Mouse (Mus musculus) lung, adult 2 months (tissue): ENCODE measurements around the gene Mto1. TPM values are rescaled to one million over a fixed set of nuclear protein-coding genes. Genes with fewer than 3 reads are reported as not detected.
A peak's percentile ranks its signal among the peaks of the same experiment; 100 is the strongest.
"Not testable (repeated sequence)": the region's sequence is repeated elsewhere in the genome, so short reads cannot be mapped to it uniquely, and the experiment has no call there.

ENCODE experiments used
- DNase-seq: peaks from one replicate; pipeline ENCODE4 v3.0.0; 2022
- H3K4me1 ChIP-seq: fragments of 200-500 bp; 2 replicates; pipeline ENCODE4 v1.6.1; 2011; ENCODE audit warnings: low read length; ENCODE audit not compliant: control insufficient read depth, insufficient read depth
- H3K4me3 ChIP-seq: fragments of 200-500 bp; replicated peaks from 2 replicates; pipeline ENCODE3; 2011; ENCODE audit warnings: low read depth, mild to moderate bottlenecking, control low read depth, low read length; ENCODE audit errors: extremely low read depth
- CTCF ChIP-seq: fragments of 200-500 bp; IDR thresholded peaks from 2 replicates; pipeline ENCODE4 v1.5.1; 2011; ENCODE audit warnings: mild to moderate bottlenecking, low read length, control low read depth; ENCODE audit not compliant: insufficient read depth
- POLR2A ChIP-seq: fragments of 200-500 bp; IDR thresholded peaks from 2 replicates; pipeline ENCODE4 v1.6.1; 2011; ENCODE audit warnings: low read depth, mild to moderate bottlenecking, control low read depth, low read length, borderline replicate concordance; ENCODE audit errors: extremely low read depth
- WGBS: fragments of 180-500 bp; shearing (Covaris S2); methylation state at CpG from one replicate; pipeline ENCODE4 v1.1.7; 2018; 5-methylcytosine and 5-hydroxymethylcytosine counted together
- polyA plus RNA-seq: library from polyadenylated mRNA; depleted of rRNA; stranded (reverse); fragments of >200 nt; gene quantifications from 2 replicates; pipeline ENCODE4 v1.2.3, GENCODE M21; 2012; rRNA removed

Gene Mto1
- polyA plus RNA-seq, 1 experiment, result 10.3 TPM

DNA sequence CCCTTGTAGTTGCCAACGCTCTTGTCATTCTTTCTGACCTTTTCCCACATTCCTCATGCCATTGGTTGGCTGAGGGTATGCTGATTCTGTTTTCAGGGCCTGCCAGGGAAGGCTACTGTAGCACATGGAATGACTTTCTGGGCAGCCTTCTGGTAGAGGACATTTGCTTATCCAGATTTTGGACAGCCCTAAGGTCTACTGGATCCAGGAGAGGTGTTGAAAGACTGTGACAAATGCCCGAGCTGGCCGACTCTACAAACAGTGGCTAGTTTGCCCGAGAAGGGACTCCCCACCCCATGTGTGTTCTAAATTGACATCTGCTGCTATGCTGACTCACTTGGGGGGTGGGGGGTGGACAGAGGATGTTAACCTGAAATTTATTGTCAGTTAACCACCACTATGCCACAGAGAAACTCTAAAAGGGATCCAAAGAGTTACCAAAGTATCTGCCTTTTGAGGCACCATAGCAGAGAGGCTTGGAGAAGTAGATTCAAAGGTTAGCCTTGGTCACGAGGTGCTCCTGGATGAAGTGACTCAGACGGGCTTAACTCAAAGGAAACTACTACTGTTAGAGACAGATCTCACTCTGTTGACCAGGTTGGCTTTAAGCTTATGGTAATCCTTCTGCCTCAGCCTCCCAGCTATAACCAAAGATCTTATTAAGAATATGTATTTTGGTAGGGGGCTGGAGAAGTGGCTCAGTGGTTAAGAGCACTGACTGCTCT lies 65.9 kb downstream of the Mto1 start:
- no peak for DNase-seq
- Histone ChIP-seq H3K4me1 (no peaks in the 10 kb centered on the region), H3K4me3 (no peak overlapping the region)
- TF ChIP-seq POLR2A (no peak), CTCF (no peak)
- 54% methylated on average over 6 of the region's 6 CpGs for WGBS

DNA sequence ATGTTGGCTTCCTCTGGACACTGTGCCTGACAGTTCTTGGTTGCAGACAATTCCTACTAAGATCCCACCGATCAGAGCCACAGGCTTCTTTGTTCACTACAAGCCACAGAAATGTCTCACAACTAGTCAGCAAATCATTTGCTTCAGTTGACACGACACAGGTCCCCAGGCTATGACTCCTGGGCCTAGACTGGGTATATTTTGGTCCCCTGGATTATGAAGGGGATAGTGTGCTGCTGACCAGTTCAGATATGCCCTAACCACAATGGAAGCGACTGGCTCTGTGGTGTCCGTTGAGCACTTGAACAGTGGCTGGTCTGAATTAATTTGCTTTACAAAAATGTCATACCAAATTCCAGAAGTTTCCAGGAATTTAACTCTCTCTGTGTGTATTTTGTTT lies 66.7 kb downstream of the Mto1 start:
- 79% methylated on average over 4 of the region's 4 CpGs for WGBS
- no peak overlapping the region for H3K4me3 ChIP-seq
- no peak for DNase-seq
- no peaks in the 10 kb centered on the region for H3K4me1 ChIP-seq
- no peak for TF ChIP-seq CTCF
- no peak for TF ChIP-seq POLR2A

DNA sequence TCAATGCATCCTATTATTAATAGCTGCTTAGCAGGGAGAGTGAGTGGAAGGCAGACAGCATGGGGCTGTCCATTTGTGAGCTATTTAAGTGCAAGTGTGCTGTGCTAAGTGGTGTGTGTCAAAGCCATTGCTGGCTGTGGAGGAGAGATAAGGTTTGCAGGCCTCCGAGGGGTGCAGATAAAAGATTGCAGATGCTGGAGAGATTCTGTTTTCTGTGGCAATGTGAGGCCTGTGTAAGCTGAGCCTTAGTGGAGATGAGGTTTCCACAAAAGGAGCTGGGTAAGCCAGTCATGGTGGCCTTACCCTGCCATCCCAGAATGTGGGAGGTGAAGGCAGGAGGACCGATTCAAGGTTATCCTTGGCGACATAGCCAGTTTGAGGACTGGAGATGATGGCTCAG lies 68.1 kb downstream of the Mto1 start:
- DNase-seq, result no peak
- H3K4me1 ChIP-seq, result peaks cover 7% of the 10 kb centered on the region; the same call in 1 of the 2 replicates
- TF ChIP-seq POLR2A (no peak), CTCF (no peak)
- H3K4me3 ChIP-seq, result no peak overlapping the region
- WGBS, result 73% methylated on average over 3 of the region's 3 CpGs

DNA sequence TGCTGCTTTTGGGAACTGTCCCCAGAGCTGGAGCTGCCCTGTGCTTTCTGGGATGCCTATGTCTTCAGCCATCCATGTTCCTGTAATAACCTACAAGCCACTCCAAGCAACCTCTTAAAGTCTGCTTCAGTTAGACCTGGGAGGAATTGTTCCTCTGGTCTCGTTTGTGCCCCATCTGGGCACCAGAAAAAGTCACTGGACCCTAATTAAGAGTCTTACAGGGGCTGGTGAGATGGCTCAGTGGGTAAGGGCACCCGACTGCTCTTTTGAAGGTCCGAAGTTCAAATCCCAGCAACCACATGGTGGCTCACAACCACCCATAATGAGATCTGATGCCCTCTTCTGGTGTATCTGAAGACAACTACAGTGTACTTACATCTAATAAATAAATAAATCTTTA lies 69.2 kb downstream of the Mto1 start:
- not testable (repeated sequence) for H3K4me1 ChIP-seq, H3K4me3 ChIP-seq, DNase-seq
- 81% methylated on average over 3 of the region's 3 CpGs for WGBS

DNA sequence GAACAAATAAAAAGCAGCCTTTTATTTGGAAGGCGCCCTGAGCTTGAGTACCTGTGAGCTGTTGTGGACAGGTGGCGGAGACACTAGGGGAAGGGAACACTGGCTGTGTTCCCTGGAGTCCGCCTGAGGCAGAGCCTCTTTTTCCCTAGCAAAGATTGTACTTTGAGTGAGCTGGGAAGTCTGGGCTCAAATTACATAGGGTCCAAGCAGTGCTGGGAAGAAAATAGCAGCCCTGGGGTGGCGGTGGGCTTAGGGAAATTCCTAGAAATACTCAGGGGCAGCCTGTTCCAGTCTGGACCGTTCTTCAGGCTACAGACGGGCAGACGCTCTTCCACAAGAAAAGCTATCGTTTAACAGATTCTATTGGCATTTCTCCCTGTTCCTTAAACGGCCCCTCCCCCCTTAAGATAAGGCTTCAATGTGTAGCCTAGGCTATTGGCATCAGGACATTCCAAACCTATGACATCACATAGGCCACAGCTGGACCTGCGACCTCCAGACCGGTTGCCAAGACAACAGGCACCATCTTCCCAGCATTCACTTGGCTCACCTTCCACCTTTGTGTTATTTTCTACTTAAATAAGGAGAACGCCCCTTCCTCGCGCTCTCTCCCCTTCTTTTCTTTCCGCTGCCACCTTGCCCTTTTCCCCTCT lies 72.2 kb downstream of the Mto1 start:
- WGBS, result 15% methylated on average over 15 of the region's 15 CpGs
- TF ChIP-seq POLR2A, result no peak
- no peak for TF ChIP-seq CTCF

DNA sequence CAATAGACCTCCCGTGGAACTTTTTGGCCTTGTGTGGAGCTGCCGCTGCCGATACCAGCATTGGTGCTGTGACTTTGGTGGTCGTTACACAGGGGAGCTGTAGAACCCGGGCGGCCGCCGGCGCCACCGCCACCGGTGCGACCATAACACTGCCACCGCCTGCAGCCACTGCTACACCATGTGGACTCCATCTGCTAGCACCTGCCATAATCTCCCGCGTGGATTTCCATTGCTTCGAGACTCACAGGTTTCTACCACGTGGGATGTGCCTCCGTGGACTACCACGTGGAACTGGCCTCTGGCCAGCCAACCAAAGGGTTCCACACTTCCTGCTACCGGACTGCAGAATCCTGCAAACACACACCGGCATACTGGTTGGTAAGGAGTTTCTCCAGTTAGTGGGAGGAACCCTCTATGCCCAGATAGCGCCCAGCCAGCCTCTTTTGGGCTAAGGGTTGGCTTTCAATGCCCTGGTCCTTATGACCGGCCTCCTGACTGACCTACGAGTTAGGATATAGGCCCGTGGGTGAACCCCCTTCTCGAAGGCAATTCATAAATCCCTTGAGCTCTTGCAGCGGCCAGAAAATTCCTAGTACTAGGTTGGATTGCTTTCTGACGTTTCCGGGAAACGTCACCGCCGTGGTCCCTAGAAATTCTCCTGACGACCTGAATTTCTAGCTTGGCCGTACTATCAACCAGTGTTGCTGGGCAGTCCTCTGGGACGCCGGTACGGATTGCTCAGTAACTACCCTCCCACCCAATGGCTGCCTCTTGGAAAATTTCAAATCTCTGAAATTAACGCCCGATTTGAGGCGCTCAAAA lies 73.0 kb downstream of the Mto1 start:
- peaks cover 7% of the 10 kb centered on the region; the same call in 1 of the 2 replicates for H3K4me1 ChIP-seq
- DNase-seq, result peak; percentile 65
- TF ChIP-seq CTCF (no peak), POLR2A (no peak)
- 4% methylated on average over 40 of the region's 40 CpGs for WGBS
- H3K4me3 ChIP-seq, result peak overlapping the region; percentile 49

More for the DNA sequence above, 72.2 kb downstream of the Mto1 start:
- no peak for DNase-seq
- Histone ChIP-seq H3K4me1 (peaks cover 7% of the 10 kb centered on the region; the same call in 1 of the 2 replicates), H3K4me3 (peak overlapping the region; percentile 49)

DNA sequence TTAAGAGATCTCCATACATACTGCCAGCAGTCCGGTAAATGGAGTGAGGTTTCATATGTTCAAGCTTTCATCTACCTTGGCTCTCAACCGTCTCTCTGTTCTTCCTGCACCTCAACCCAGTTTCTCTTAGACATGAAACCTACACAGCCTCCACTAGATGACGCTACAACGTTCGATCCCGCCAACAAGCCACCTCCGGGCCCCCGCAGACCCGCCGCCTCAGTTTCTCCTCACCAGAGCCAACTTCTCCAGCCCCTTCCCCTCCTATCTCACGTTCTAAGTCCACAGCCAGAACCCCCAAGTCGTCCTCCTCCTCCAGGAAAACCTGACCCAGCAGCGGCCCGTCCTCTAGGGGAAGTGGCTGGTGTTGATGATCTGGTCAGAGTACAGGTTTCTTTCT lies 73.7 kb downstream of the Mto1 start:
- peak; percentile 52 for DNase-seq

More for the DNA sequence above, 73.7 kb downstream of the Mto1 start:
- TF ChIP-seq POLR2A (no peak), CTCF (peak; percentile 35)
- H3K4me1 ChIP-seq, result peaks cover 7% of the 10 kb centered on the region; the same call in 1 of the 2 replicates
- WGBS, result 20% methylated on average over 14 of the region's 14 CpGs
- H3K4me3 ChIP-seq, result peak overlapping the region; percentile 22

Other genes starting within 250 kb of the Mto1 start
- gene Gsta1, start 217.6 kb upstream of the Mto1 start, polyA plus RNA-seq, result 0.27 and 1.7 TPM in 2 replicates
- gene Gm3776, start 191.1 kb upstream of the Mto1 start, polyA plus RNA-seq, result 1.4 TPM in 1 of 2 replicates, not detected in the other
- gene Gm10639, start 158.3 kb upstream of the Mto1 start, polyA plus RNA-seq, result not detected in 2 replicates
- gene Omt2a, start 133.4 kb upstream of the Mto1 start, polyA plus RNA-seq, result not detected in 2 replicates
- gene Omt2b, start 120.6 kb upstream of the Mto1 start, polyA plus RNA-seq, result not detected in 2 replicates
- gene Gsta2, start 92.4 kb upstream of the Mto1 start, polyA plus RNA-seq, result 1.9 and 5.0 TPM in 2 replicates
- gene Dppa5a, start 80.0 kb upstream of the Mto1 start, polyA plus RNA-seq, result 0.22 TPM in 1 of 2 replicates, not detected in the other
- gene Ooep, start 69.5 kb upstream of the Mto1 start, polyA plus RNA-seq, result 0.28 and 0.37 TPM in 2 replicates
- gene Ddx43, start 52.4 kb upstream of the Mto1 start, polyA plus RNA-seq, result 0.05 and 0.06 TPM in 2 replicates
- gene Cgas, start 5.0 kb upstream of the Mto1 start, polyA plus RNA-seq, result 0.83 and 0.98 TPM in 2 replicates
- gene Gm17324, start 578 bp downstream of the Mto1 start, polyA plus RNA-seq, result 0.17 TPM in 1 of 2 replicates, not detected in the other
- gene Eef1a1, start 40.9 kb downstream of the Mto1 start, polyA plus RNA-seq, result 2,131 and 3,172 TPM in 2 replicates
- gene Slc17a5, start 139.8 kb downstream of the Mto1 start, polyA plus RNA-seq, result 11.4 and 12.4 TPM in 2 replicates
- 0.42 and 1.6 TPM in 2 replicates for gene Cd109, start 167.3 kb downstream of the Mto1 start, polyA plus RNA-seq